Mouse (Mus musculus): ENCODE data around the gene Lhb.

Lhb gene

GRCm38 (mm10) chr7:45465112-45465511 lies 44.5 kb downstream of the Lhb start:
- in situ Hi-C loops (cut with MboI; ENCODE audit: low pct_unique_long_range_greater_than_20kb in 1 of 2, low sequenced_read_pairs in 2 of 2, unreplicated experiment in 1 of 2), result loop anchor here in 1 of 2 experiments (5.0 kb wide), 1 partner anchor 127 kb away; no protein-coding TSS in a partner anchor

DNA sequence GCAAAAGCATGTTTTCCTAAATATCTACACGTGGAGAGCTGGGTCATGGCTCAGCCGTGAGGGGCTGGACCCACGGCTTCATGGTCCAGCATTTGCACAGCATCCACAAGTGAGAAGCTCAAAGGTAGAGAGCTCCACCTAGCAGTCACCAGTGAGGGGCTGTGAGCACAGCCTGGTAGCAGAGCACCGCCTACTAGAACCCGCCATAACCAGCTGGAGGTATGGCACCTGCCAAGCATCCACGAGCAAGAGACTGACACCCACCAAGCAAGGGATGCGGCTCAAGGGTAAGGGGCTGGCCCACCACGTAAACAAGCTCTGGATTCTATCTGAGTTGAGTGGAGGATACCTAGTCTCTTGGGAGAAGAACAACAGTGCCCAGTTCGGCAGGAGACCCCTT lies 44.9 kb downstream of the Lhb start:
- in situ Hi-C loops (cut with MboI; ENCODE audit: low pct_unique_long_range_greater_than_20kb in 1 of 2, low sequenced_read_pairs in 2 of 2, unreplicated experiment in 1 of 2), result loop anchor here in 1 of 2 experiments (5.0 kb wide), 1 partner anchor 127 kb away; no protein-coding TSS in a partner anchor

DNA sequence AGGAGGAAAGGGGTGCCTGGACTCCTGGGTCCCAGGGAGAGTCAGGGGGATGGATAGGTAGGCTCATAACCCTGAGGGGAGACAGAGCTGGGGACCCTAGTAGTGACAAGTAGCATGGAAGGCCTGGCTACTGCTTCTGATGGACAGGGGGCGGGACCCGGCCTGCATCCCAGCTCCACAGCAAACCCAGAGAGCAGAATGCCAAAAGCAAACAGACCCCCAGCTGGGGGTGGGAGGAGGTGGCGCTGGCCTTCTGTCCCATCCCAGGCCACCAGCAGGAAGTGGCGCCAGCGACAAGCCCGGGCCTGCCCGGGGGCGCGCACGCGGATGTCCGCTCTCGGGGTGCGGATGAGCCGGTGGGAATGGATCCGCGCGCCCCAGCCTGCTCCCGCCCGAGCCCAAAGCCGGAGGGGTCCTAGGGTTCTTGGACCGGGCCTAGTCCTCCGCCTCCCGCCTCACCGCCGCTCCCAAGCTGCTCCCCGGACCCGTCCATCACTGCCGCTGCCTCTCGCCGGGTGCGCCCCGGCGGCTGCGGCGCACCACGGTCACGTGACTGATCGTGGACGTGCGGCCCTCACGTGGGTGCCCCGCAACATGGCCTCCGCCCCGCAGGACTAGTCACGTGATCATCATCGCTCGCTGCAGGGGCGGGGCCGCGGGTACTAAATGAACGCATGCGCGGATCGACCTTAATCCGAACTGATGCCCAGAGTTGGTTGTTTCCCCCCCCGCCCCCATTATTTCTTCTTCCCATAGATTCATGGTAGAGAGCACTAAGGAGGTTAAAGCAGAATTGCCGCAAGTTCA lies 45.9 kb downstream of the Lhb start, which contains the start of gene Bax:
TSS of gene Bax (minus strand) at position 616 of the 807 bp plus-strand sequence.
- in situ Hi-C loops (cut with MboI; ENCODE audit: low pct_unique_long_range_greater_than_20kb in 1 of 2, low sequenced_read_pairs in 2 of 2, unreplicated experiment in 1 of 2), result loop anchor here in 1 of 2 experiments (5.0 kb wide), 1 partner anchor 126 kb away; no protein-coding TSS in a partner anchor

GRCm38 (mm10) chr7:45467090-45467670 lies 46.6 kb downstream of the Lhb start:
- in situ Hi-C loops (cut with MboI; ENCODE audit: low pct_unique_long_range_greater_than_20kb in 1 of 2, low sequenced_read_pairs in 2 of 2, unreplicated experiment in 1 of 2), result loop anchor here in 1 of 2 experiments (5.0 kb wide), 1 partner anchor 125 kb away; no protein-coding TSS in a partner anchor

DNA sequence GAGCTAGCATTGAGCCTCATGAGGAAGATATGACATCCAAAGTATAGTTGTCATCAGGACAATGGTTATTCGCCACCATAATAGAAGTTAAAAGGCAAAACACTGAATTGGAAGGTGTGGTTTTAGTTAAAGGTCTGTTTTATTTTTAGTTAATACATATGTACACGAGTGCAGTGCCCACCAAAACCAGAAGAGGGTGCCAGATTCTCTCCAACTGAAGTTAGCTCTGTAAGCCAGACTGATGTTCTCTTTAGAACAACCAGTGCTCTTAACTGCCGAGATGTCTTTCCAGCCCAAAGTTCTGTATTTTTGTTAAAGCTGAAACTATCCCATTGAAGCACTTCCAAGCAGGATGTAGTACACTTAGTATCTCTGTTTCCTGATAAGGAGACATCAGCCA lies 50.2 kb downstream of the Lhb start:
- in situ Hi-C loops (cut with MboI; ENCODE audit: low pct_unique_long_range_greater_than_20kb in 1 of 2, low sequenced_read_pairs in 2 of 2, unreplicated experiment in 1 of 2), result no loop called here

All from mouse embryonic stem cell (cell line).